In genomic region chr6:25808806-25809495, GRCm38 (mm10) we compare ENCODE assay signal across 8 mouse cellular contexts. TPM values are rescaled to one million over a fixed set of nuclear protein-coding genes. Genes with fewer than 3 reads are reported as not detected.
A peak's percentile ranks its signal among the peaks of the same experiment; 100 is the strongest.
DNase-seq lines count a peak whose midpoint lies in the region; ATAC-seq lines count a peak whose summit lies in the region.

TSS of gene Pot1a (minus strand) at chr6:25809246.

- H3K36me3 ChIP-seq in hindbrain, embryonic 15.5 days: no peaks in the 10 kb centered on the region

- peak; percentile 100 for ATAC-seq in hindbrain, embryonic 15.5 days (ENCODE audit: low FRiP score, low read depth)

- H3K27me3 ChIP-seq in hindbrain, embryonic 15.5 days: no peaks in the 10 kb centered on the region

- WGBS in hindbrain, embryonic 15.5 days: under 1% methylated on average over 34 of the region's 34 CpGs

- peak within 1 kb of the TSS; percentile 73 for H3K4me2 ChIP-seq in hindbrain, embryonic 15.5 days

- H3K9ac ChIP-seq in hindbrain, embryonic 15.5 days: peak within 1 kb of the TSS; percentile 70

- DNase-seq in T-cell, adult 2 months (ENCODE audit: low spot score): peak; percentile 94
- DNase-seq in cerebellum, postnatal 36 days: peak; percentile 95 to 97
- DNase-seq in frontal cortex, postnatal 36 days (ENCODE audit: low spot score in 2 of 2): peak; percentile 96 to 98
- DNase-seq in left cerebral cortex, adult 11 months (ENCODE audit: low spot score): peak; percentile 94
- peak; percentile 96 for DNase-seq in lung, postnatal 4 days
- DNase-seq in retina, postnatal 7 days (ENCODE audit: low read depth, low spot score): peak; percentile 92
- DNase-seq in urinary bladder, adult 2 months (ENCODE audit: low spot score): peak; percentile 87

- peak within 1 kb of the TSS; percentile 94 for H3K27ac ChIP-seq in hindbrain, embryonic 15.5 days (replicated peaks)

- H3K9me3 ChIP-seq in hindbrain, embryonic 15.5 days: no peaks in the 10 kb centered on the region

- H3K4me3 ChIP-seq in hindbrain, embryonic 15.5 days: peak within 1 kb of the TSS; percentile 79

- H3K4me1 ChIP-seq in hindbrain, embryonic 15.5 days (replicated peaks): peaks cover 12% of the 10 kb centered on the region

RNA-seq across cellular contexts. Expression of gene Pot1a, which starts in this region (rescaled TPM):
- polyA plus RNA-seq in hindbrain, embryonic 15.5 days (2015; fragmentation: Nextera tagmentation; extraction: Ambion mirVana): 26.9 and 29.1 TPM in 2 replicates
- 16.7 and 18.0 TPM in 2 replicates for polyA plus RNA-seq in urinary bladder, adult 2 months (2012; rRNA removed)

Comparison
In these comparisons a context has a peak if more than half of its experiments do, and no peak if none do; other contexts are left out.
1. Peak in every context shown above with its lines: DNase-seq, ATAC-seq, H3K4me3 ChIP-seq and H3K27ac ChIP-seq.